Mouse (Mus musculus): ENCODE measurements around the gene AA467197. TPM values are rescaled to one million over a fixed set of nuclear protein-coding genes. Genes with fewer than 3 reads are reported as not detected.

The AA467197 gene
- 193 and 201 TPM in 2 replicates for polyA plus RNA-seq (2015; fragmentation: Nextera tagmentation; extraction: Ambion mirVana)

DNA sequence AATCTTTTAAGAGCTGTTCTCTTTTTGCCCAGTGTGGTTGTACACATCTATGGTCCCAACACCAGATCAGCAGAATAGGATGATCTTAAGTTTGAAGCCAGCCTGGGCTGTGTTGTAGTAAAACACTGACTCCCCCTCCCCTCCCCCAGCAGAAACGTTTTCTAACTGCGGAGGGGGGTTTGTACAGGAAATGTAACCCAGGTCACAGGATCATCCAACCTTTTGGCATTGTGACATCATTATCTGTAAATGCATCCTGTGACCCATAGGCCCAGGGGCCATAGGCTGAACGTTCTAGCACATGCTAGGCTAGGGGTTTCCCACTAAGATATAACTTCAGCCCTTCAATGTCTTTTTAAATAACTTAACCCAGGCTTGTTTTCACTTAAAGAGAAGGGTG is at the start of gene AA467197:
Gene AA467197 (plus strand): TSS at position 301 of the 400 bp plus-strand sequence.
- Histone ChIP-seq H3K4me1 (replicated peaks; ENCODE audit: control insufficient read depth, insufficient read depth) (peaks cover 4% of the 10 kb centered on the region; the same call in 1 of the 2 replicates), H3K9ac (ENCODE audit: low read length) (peak within 1 kb of the TSS; percentile 28; the same call in 1 of the 2 replicates), H3K27ac (replicated peaks) (no peak within 1 kb of the TSS), H3K27me3 (ENCODE audit: control insufficient read depth, insufficient read depth, low read length) (no peaks in the 10 kb centered on the region), H3K4me2 (replicated peaks; ENCODE audit: low read depth) (peak within 1 kb of the TSS; percentile 58), H3K9me3 (ENCODE audit: control insufficient read depth, low read length) (no peaks in the 10 kb centered on the region), H3K4me3 (ENCODE audit: low read depth, low read length) (peak within 1 kb of the TSS; percentile 40), H3K36me3 (ENCODE audit: control insufficient read depth, insufficient read depth, low read length) (peaks cover 6% of the 10 kb centered on the region; the same call in 1 of the 2 replicates)
- ATAC-seq (ENCODE audit: low FRiP score, low TSS enrichment) = no peak
- no peak for DNase-seq (ENCODE audit: low spot score)
- TF ChIP-seq CTCF (IDR thresholded peaks at IDR 0.05; ENCODE audit: low read depth) (no peak), EP300 (optimal IDR thresholded peaks at IDR 0.05) (no peak)
- WGBS = 43% methylated on average over 3 of the region's 3 CpGs

DNA sequence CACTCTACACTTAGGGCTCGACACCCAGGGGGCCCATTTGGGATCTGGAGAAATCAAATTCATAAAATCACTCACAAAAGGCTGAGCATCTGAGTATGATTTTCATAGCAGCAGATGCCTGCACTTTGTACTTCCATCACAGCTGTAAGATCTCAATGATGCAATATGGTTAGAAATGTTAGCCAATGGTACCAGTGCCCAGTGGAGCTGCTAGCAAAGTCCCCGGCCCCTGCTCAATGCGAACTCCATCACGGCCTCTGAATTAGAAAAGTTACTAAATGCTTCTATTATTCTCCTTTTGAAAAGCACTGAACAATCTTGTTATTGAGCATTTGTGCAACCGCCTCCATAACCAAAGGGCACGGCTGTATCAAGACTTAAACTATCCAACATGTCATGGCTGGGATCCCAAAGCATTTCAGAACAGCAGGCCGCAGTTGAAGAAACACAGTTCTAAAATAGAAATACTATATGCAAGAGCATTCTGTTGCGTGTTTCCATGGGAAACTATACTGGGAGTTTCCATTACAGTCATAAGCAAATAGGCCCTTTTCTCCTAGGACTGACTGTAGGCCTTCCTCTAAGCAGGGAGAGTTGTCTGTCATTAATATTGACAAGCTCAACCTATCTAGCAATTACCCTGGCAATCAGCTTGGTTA is 48.8 kb upstream of the AA467197 start:
- no peaks in the 10 kb centered on the region for H3K27me3 ChIP-seq (ENCODE audit: control insufficient read depth, insufficient read depth, low read length)
- no peaks in the 10 kb centered on the region for H3K36me3 ChIP-seq (ENCODE audit: control insufficient read depth, insufficient read depth, low read length)
- no peak overlapping the region for H3K9ac ChIP-seq (ENCODE audit: low read length)
- WGBS = 77% methylated on average over 8 of the region's 8 CpGs
- no peak overlapping the region for H3K27ac ChIP-seq (replicated peaks)
- no peaks in the 10 kb centered on the region for H3K4me1 ChIP-seq (replicated peaks; ENCODE audit: control insufficient read depth, insufficient read depth)
- TF ChIP-seq EP300 (optimal IDR thresholded peaks at IDR 0.05) (no peak), CTCF (IDR thresholded peaks at IDR 0.05; ENCODE audit: low read depth) (no peak)
- H3K4me3 ChIP-seq (ENCODE audit: low read depth, low read length) = no peak overlapping the region
- H3K9me3 ChIP-seq (ENCODE audit: control insufficient read depth, low read length) = no peaks in the 10 kb centered on the region
- ATAC-seq (ENCODE audit: low FRiP score, low TSS enrichment) = no peak
- no peak overlapping the region for H3K4me2 ChIP-seq (replicated peaks; ENCODE audit: low read depth)
- no peak for DNase-seq (ENCODE audit: low spot score)

DNA sequence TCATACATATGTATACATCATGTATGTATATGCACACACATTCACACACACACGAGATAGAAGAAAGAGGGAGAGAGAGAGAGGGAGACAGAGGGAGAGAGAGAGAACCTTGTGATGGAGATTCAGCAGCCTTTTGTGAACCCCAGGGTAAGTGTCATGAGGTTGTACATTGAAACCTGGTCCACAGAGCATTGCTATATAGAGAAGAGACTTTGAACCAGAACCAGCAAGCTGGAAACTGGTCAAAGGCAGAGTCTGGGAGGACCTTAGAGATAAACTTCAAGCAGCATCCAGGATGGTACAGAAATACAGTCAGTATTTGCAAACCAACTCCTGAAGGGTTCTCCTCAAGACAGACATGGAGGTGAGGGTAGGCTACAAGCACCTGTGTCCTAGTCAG is 46.4 kb upstream of the AA467197 start:
- no peaks in the 10 kb centered on the region for H3K4me1 ChIP-seq (replicated peaks; ENCODE audit: control insufficient read depth, insufficient read depth)
- no peak overlapping the region for H3K27ac ChIP-seq (replicated peaks)
- H3K36me3 ChIP-seq (ENCODE audit: control insufficient read depth, insufficient read depth, low read length) = no peaks in the 10 kb centered on the region
- DNase-seq (ENCODE audit: low spot score) = no peak
- 76% methylated on average over 1 of the region's 1 CpGs for WGBS
- H3K27me3 ChIP-seq (ENCODE audit: control insufficient read depth, insufficient read depth, low read length) = no peaks in the 10 kb centered on the region
- no peak overlapping the region for H3K9ac ChIP-seq (ENCODE audit: low read length)
- no peak for ATAC-seq (ENCODE audit: low FRiP score, low TSS enrichment)
- H3K4me2 ChIP-seq (replicated peaks; ENCODE audit: low read depth) = no peak overlapping the region
- H3K4me3 ChIP-seq (ENCODE audit: low read depth, low read length) = no peak overlapping the region
- no peaks in the 10 kb centered on the region for H3K9me3 ChIP-seq (ENCODE audit: control insufficient read depth, low read length)
- no peak for TF ChIP-seq CTCF (IDR thresholded peaks at IDR 0.05; ENCODE audit: low read depth)
- TF ChIP-seq EP300 (optimal IDR thresholded peaks at IDR 0.05) = no peak

DNA sequence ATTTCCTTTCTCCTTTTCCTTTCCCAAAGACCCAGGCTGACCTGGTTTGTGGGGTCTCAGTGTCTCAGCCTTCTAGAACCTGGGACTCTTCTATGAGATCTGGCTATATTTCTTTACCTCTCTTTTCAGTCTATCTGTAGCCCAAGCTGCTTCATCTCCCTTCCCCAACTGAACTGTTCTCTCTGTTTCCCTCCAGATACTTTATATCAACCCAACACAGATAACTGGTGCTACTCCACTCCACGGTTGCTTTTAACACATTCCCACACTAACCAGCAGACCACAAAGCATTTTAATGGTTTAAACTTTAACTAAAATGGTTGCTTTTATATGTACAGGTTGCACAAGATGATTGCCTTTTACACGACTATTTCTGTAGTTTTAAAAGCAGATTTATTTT is 45.6 kb upstream of the AA467197 start:
- no peaks in the 10 kb centered on the region for H3K27me3 ChIP-seq (ENCODE audit: control insufficient read depth, insufficient read depth, low read length)
- no peak for DNase-seq (ENCODE audit: low spot score)
- no peaks in the 10 kb centered on the region for H3K9me3 ChIP-seq (ENCODE audit: control insufficient read depth, low read length)
- WGBS = 45% methylated on average over 2 of the region's 2 CpGs
- ATAC-seq (ENCODE audit: low FRiP score, low TSS enrichment) = no peak
- no peaks in the 10 kb centered on the region for H3K36me3 ChIP-seq (ENCODE audit: control insufficient read depth, insufficient read depth, low read length)
- H3K4me1 ChIP-seq (replicated peaks; ENCODE audit: control insufficient read depth, insufficient read depth) = no peaks in the 10 kb centered on the region
- H3K27ac ChIP-seq (replicated peaks) = no peak overlapping the region
- TF ChIP-seq CTCF (IDR thresholded peaks at IDR 0.05; ENCODE audit: low read depth) = no peak
- TF ChIP-seq EP300 (optimal IDR thresholded peaks at IDR 0.05) = no peak
- no peak overlapping the region for H3K4me2 ChIP-seq (replicated peaks; ENCODE audit: low read depth)
- no peak overlapping the region for H3K4me3 ChIP-seq (ENCODE audit: low read depth, low read length)
- H3K9ac ChIP-seq (ENCODE audit: low read length) = no peak overlapping the region

DNA sequence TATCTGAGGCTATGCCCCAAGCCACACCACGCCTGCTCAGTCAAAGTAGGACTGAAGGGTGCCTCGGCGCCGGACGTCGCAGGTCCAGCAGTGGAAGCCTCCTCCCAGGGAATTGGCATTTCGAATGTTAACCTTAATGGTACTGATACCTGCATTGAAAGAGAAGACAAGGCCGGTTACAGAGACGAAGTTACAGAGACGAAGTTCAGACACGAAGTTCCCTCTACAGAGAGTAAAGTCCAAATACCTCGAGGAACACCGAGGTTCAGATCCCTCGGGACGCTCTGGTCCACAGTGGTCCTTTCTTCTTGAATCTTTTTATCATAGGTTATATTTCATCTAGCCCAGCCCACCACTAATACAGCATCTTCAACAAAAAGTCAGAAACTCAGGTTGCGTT is 41.3 kb upstream of the AA467197 start:
- DNase-seq (ENCODE audit: low spot score) (no peak), ATAC-seq (ENCODE audit: low FRiP score, low TSS enrichment) (no peak)
- Histone ChIP-seq H3K4me2 (replicated peaks; ENCODE audit: low read depth) (no peak overlapping the region), H3K9ac (ENCODE audit: low read length) (no peak overlapping the region), H3K4me3 (ENCODE audit: low read depth, low read length) (no peak overlapping the region), H3K27me3 (ENCODE audit: control insufficient read depth, insufficient read depth, low read length) (no peaks in the 10 kb centered on the region), H3K4me1 (replicated peaks; ENCODE audit: control insufficient read depth, insufficient read depth) (no peaks in the 10 kb centered on the region), H3K36me3 (ENCODE audit: control insufficient read depth, insufficient read depth, low read length) (no peaks in the 10 kb centered on the region), H3K9me3 (ENCODE audit: control insufficient read depth, low read length) (no peaks in the 10 kb centered on the region), H3K27ac (replicated peaks) (no peak overlapping the region)
- TF ChIP-seq CTCF (IDR thresholded peaks at IDR 0.05; ENCODE audit: low read depth) = no peak
- TF ChIP-seq EP300 (optimal IDR thresholded peaks at IDR 0.05) = no peak
- WGBS = 89% methylated on average over 16 of the region's 16 CpGs

DNA sequence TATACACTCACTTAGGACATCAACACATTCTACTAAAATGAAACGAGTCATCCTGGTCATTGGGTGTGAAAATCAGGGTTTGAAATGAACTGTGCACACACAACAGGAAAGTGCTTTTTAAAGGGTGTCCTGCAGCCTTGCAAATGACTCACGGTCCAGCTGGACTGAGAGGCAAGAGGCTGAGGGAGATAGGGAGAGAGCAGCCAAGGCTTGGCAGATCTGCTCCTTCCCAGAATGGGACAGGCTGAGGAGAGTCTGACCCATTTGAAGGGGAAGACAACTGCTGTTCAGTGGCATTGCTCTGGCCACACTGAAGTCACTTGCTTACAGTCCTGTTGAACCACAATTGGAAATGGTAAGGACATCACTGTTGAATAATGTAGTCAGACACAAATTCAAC is 37.0 kb upstream of the AA467197 start:
- WGBS = 75% methylated on average over 2 of the region's 2 CpGs
- no peak for ATAC-seq (ENCODE audit: low FRiP score, low TSS enrichment)
- no peak overlapping the region for H3K4me2 ChIP-seq (replicated peaks; ENCODE audit: low read depth)
- H3K4me1 ChIP-seq (replicated peaks; ENCODE audit: control insufficient read depth, insufficient read depth) = no peaks in the 10 kb centered on the region
- TF ChIP-seq CTCF (IDR thresholded peaks at IDR 0.05; ENCODE audit: low read depth) (no peak), EP300 (optimal IDR thresholded peaks at IDR 0.05) (no peak)
- H3K36me3 ChIP-seq (ENCODE audit: control insufficient read depth, insufficient read depth, low read length) = no peaks in the 10 kb centered on the region
- no peaks in the 10 kb centered on the region for H3K27me3 ChIP-seq (ENCODE audit: control insufficient read depth, insufficient read depth, low read length)
- DNase-seq (ENCODE audit: low spot score) = no peak
- H3K27ac ChIP-seq (replicated peaks) = no peak overlapping the region
- H3K4me3 ChIP-seq (ENCODE audit: low read depth, low read length) = no peak overlapping the region
- H3K9ac ChIP-seq (ENCODE audit: low read length) = no peak overlapping the region
- H3K9me3 ChIP-seq (ENCODE audit: control insufficient read depth, low read length) = no peaks in the 10 kb centered on the region
